Mouse (Mus musculus) myocyte (in vitro differentiated cells): Measurements from ENCODE around the gene Insm2.

Source experiments
- E2F4 ChIP-seq: IDR thresholded peaks from one replicate; pipeline ENCODE4 v1.6.1; 2011; ENCODE audit warnings: mild to moderate bottlenecking, control low read depth, moderate library complexity; ENCODE audit not compliant: insufficient read depth
- MYOD1 ChIP-seq, 3 experiments: IDR thresholded peaks; one replicate each; pipeline ENCODE4 v1.6.1; 2011; ENCODE audit warnings: control low read depth in 2 of 3, low read depth in 2 of 3, mild to moderate bottlenecking in 2 of 3, moderate library complexity in 1 of 3; ENCODE audit not compliant: insufficient read length in 2 of 3, control insufficient read depth in 1 of 3
- MYOG ChIP-seq, 3 experiments: IDR thresholded peaks; one replicate each; pipeline ENCODE4 v1.6.1; 2011; ENCODE audit warnings: control low read depth in 2 of 3, low read depth in 2 of 3, mild to moderate bottlenecking in 2 of 3; ENCODE audit not compliant: insufficient read length in 2 of 3, control insufficient read depth in 1 of 3, insufficient read depth in 1 of 3
- POLR2A ChIP-seq: IDR thresholded peaks from one replicate; pipeline ENCODE4 v1.6.1; 2011; ENCODE audit warnings: low read depth, mild to moderate bottlenecking, control low read depth, moderate library complexity; ENCODE audit not compliant: insufficient read length
- POLR2AphosphoS2 ChIP-seq: IDR thresholded peaks from one replicate; pipeline ENCODE4 v1.6.1; 2011; ENCODE audit warnings: low read depth, control low read depth; ENCODE audit not compliant: insufficient read length
- TCF12 ChIP-seq: IDR thresholded peaks from one replicate; pipeline ENCODE4 v1.6.1; 2011; ENCODE audit warnings: mild to moderate bottlenecking, control low read depth; ENCODE audit not compliant: poor library complexity, insufficient read depth, severe bottlenecking
- USF1 ChIP-seq: IDR thresholded peaks from one replicate; pipeline ENCODE4 v1.6.1; 2011; ENCODE audit warnings: low read depth, mild to moderate bottlenecking, control low read depth, moderate library complexity

DNA sequence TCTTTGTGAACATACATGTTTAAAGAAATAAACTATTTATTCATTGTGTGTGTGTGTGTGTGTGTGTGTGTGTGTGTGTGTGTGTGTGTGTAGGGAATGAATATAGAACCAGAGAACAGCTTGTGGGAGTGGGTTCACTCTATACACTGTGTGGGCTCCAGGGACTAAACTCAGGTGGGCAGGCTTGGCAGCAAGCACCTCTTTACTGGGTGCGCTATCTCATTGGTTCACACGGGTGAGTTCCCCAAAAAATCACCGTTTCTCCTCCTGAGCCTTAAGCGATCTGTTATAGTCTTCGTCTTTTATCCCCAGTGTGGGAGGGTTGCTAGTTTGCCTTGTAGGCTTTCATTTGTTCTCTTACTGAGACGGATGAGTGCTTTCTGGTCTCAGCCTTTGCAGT is 41.4 kb upstream of the Insm2 start:
- no peak for TF ChIP-seq POLR2A
- TF ChIP-seq TCF12, result no peak
- TF ChIP-seq USF1, result no peak
- TF ChIP-seq MYOG (IDR thresholded peaks at IDR 0.05; ENCODE audit: control insufficient read depth in 1 of 3, insufficient read depth in 1 of 3, insufficient read length in 2 of 3, low read depth in 2 of 3), result no peak
- no peak for TF ChIP-seq MYOD1 (IDR thresholded peaks at IDR 0.05; ENCODE audit: control insufficient read depth in 1 of 3, insufficient read length in 2 of 3, low read depth in 2 of 3)
- no peak for TF ChIP-seq POLR2AphosphoS2
- TF ChIP-seq E2F4, result no peak
